In the genomic region with DNA sequence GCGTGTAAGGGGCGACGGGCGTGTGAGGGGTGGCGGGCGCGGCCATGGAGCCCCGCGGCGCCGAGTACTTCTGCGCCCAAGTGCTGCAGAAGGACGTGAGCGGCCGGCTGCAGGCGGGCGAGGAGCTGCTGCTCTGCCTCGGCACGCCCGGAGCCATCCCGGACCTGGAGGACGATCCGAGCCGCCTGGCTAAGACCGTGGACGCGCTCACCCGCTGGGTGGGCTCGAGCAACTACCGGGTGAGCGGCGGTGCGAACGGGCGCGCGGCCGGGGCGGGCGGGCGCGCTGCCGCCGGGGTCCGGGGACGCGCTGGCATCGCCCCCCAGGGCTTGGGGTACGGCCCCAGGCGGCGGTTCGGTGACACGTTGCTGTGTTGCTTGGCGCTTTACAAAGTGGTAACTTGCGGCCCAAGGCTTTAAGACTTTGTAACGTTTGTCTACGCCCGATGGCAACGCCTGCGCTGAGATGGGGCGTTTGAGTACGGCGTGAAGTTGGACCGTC, we compare ENCODE assay signal across 8 mouse cellular contexts. TPM values are rescaled to one million over a fixed set of nuclear protein-coding genes. Genes with fewer than 3 reads are reported as not detected.
DNase-seq lines count a peak whose midpoint lies in the region; ATAC-seq and TF ChIP-seq lines count a peak whose summit lies in the region.

No protein-coding gene starts in this region.

- TF ChIP-seq CTCF in hindbrain, postnatal 0 days (IDR thresholded peaks at IDR 0.05; ENCODE audit: low read depth) = no peak

- peak overlapping the region; percentile 60 for H3K4me3 ChIP-seq in hindbrain, postnatal 0 days (ENCODE audit: low read length)
- peak overlapping the region; percentile 95 for H3K4me3 ChIP-seq in limb, embryonic 15.5 days
- peak overlapping the region; percentile 99 for H3K4me3 ChIP-seq in midbrain, embryonic 15.5 days

- WGBS in hindbrain, postnatal 0 days = under 1% methylated on average over 50 of the region's 64 CpGs
- under 1% methylated on average over 64 of the region's 64 CpGs for WGBS in limb, embryonic 15.5 days
- WGBS in midbrain, embryonic 15.5 days = under 1% methylated on average over 41 of the region's 64 CpGs

- peak overlapping the region; percentile 69 for H3K27ac ChIP-seq in hindbrain, postnatal 0 days
- peak overlapping the region; percentile 90 for H3K27ac ChIP-seq in limb, embryonic 15.5 days
- peak overlapping the region; percentile 65 for H3K27ac ChIP-seq in midbrain, embryonic 15.5 days

- 0 out of 2 replicates have a peak, but pooled peaks cover 5% of the 10 kb centered on the region for H3K4me1 ChIP-seq in hindbrain, postnatal 0 days (ENCODE audit: insufficient read depth, low read length)
- H3K4me1 ChIP-seq in limb, embryonic 15.5 days = peaks cover 10% of the 10 kb centered on the region; the same call in 1 of the 2 replicates
- peaks cover 17% of the 10 kb centered on the region for H3K4me1 ChIP-seq in midbrain, embryonic 15.5 days

- peak overlapping the region; percentile 99 for H3K4me2 ChIP-seq in hindbrain, postnatal 0 days (ENCODE audit: low read depth, low read length)
- H3K4me2 ChIP-seq in limb, embryonic 15.5 days = peak overlapping the region; percentile 90
- peak overlapping the region; percentile 99 for H3K4me2 ChIP-seq in midbrain, embryonic 15.5 days

- ATAC-seq in hindbrain, postnatal 0 days = peak; percentile 75
- ATAC-seq in limb, embryonic 15.5 days (ENCODE audit: insufficient number of reproducible peaks, low FRiP score, low TSS enrichment, low read depth) = peak; percentile 50
- peak; percentile 77 for ATAC-seq in midbrain, embryonic 15.5 days (replicated peaks)

- no peaks in the 10 kb centered on the region for H3K27me3 ChIP-seq in hindbrain, postnatal 0 days (ENCODE audit: insufficient read depth, low read length)
- no peaks in the 10 kb centered on the region for H3K27me3 ChIP-seq in limb, embryonic 15.5 days
- H3K27me3 ChIP-seq in midbrain, embryonic 15.5 days (replicated peaks) = no peaks in the 10 kb centered on the region

- H3K36me3 ChIP-seq in hindbrain, postnatal 0 days (ENCODE audit: insufficient read depth, low read length) = no peaks in the 10 kb centered on the region
- H3K36me3 ChIP-seq in limb, embryonic 15.5 days = no peaks in the 10 kb centered on the region
- no peaks in the 10 kb centered on the region for H3K36me3 ChIP-seq in midbrain, embryonic 15.5 days (replicated peaks)

- peak overlapping the region; percentile 48 for H3K9ac ChIP-seq in hindbrain, postnatal 0 days (replicated peaks; ENCODE audit: low read length)
- H3K9ac ChIP-seq in limb, embryonic 15.5 days = peak overlapping the region; percentile 87
- H3K9ac ChIP-seq in midbrain, embryonic 15.5 days = peak overlapping the region; percentile 56

- H3K9me3 ChIP-seq in hindbrain, postnatal 0 days (ENCODE audit: low read length) = no peaks in the 10 kb centered on the region
- H3K9me3 ChIP-seq in limb, embryonic 15.5 days = no peaks in the 10 kb centered on the region
- no peaks in the 10 kb centered on the region for H3K9me3 ChIP-seq in midbrain, embryonic 15.5 days

- DNase-seq in retina, embryonic 14.5 days (ENCODE audit: low spot score) = peak; percentile 62
- no peak for DNase-seq in retina, postnatal 1 day
- DNase-seq in cerebellum, postnatal 10 days = peak; percentile 77 to 78
- DNase-seq in frontal cortex, postnatal 36 days (ENCODE audit: low spot score in 2 of 2) = peak; percentile 37 to 39
- peak; percentile 65 for DNase-seq in hindbrain, postnatal 0 days (ENCODE audit: low spot score)
- peak; percentile 79 for DNase-seq in testis, postnatal 10 days (ENCODE audit: low spot score)

RNA-seq across cellular contexts. Expression of a gene that starts 0.4 kb away (rescaled TPM):
- 242 and 250 TPM in 2 replicates for total RNA-seq in hindbrain, postnatal 0 days (2014; rRNA removed)
- polyA plus RNA-seq in hindbrain, postnatal 0 days (2015; fragmentation: Nextera tagmentation; extraction: Ambion mirVana) = 107 and 108 TPM in 2 replicates
- 21.3 and 22.2 TPM in 2 replicates for polyA plus RNA-seq in limb, embryonic 15.5 days (2015; fragmentation: Nextera tagmentation; extraction: Ambion mirVana)
- polyA plus RNA-seq in midbrain, embryonic 15.5 days (2015; fragmentation: Nextera tagmentation; extraction: Ambion mirVana) = 126 and 143 TPM in 2 replicates

RNA-seq across cellular contexts. Expression of a gene that starts 33.6 kb away (rescaled TPM):
- total RNA-seq in hindbrain, postnatal 0 days (2014; rRNA removed) = 21.2 and 33.0 TPM in 2 replicates
- polyA plus RNA-seq in hindbrain, postnatal 0 days (2015; fragmentation: Nextera tagmentation; extraction: Ambion mirVana) = 28.7 and 30.6 TPM in 2 replicates
- polyA plus RNA-seq in limb, embryonic 15.5 days (2015; fragmentation: Nextera tagmentation; extraction: Ambion mirVana) = 82.8 and 82.9 TPM in 2 replicates
- polyA plus RNA-seq in midbrain, embryonic 15.5 days (2015; fragmentation: Nextera tagmentation; extraction: Ambion mirVana) = 34.8 and 36.8 TPM in 2 replicates
